Mouse (Mus musculus): ENCODE data around the gene Rin3.

Rin3 gene

DNA sequence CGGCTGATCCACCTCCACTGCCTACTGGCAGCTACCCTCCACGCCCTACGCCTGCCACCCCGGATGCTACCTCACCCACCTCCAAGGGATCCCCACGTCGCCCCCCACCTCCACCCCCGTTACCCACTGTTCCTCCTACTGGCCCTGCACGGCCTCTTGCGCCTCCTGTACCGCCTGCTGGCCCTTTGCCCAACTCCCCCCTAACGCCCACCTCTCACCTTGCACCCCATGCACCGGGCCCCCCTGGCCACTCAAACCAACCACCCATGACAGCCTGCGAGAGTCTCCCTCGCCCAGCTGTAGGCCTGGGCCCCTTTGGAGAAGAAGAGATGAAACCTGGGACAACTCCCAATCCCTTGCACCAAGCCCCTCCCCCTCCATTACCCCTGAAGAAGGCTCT, 85.7 kb downstream of the Rin3 start:
- intact Hi-C loops (cut with DNase I), result no loop called here

DNA sequence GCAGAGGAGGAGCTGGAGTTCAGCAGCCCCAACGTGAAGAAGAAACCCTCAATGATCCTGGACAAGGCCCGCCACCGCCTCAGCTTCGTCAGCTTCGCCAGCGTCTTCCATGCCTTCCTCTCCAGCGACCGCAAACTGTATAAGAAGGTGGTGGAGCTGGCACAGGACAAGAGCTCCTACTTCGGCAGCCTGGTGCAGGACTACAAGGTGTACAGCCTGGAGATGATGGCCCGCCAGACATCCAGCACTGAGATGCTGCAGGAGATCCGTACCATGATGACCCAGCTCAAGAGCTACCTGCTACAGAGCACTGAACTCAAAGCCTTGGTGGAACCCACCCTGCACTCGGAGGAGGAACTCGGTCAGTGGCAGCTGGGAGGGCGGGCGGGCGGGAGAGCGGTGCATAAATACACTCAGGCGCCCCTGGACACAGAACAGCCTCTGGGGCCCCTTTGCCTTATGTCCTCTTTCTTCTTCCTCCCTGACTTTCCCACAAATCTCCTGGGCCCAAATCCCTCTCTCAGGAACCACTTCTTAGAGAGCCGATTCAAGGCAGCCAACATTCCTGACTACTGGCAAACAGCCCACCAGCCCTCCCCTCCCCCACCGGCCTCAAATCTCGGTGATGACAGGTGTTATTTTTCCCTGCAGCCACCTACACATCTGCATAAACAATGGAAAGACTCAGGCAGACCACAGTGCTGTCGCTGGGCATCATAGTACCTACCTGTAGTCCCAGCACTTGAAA, 86.8 kb downstream of the Rin3 start:
- intact Hi-C loops (cut with DNase I), result no loop called here

DNA sequence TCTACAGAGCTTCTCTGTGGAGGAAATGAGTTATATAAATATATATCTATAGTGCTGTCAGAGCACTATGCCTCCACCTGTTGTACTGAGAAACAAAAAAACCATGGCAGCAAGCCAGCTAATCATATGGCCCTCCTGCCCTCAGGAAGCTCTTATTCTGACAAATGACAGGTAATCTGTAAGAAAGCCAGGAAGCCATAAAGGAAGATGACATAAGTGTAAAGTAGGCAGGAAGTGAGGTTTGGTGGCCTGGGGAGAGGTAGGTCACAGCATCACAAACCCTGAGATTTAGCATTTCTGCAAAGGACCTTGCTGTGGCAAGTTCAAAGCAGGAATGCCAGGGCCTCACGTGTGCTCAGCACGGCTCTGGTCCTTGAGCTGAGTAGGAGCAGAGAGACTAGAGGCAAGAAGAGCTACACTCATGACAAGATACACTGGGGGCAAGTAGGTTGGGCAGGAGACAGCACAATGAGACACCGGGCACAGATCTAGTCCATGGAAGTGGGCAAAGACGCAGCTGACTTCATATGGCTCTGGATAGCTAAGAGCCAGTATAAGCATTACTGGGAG, 88.2 kb downstream of the Rin3 start:
- intact Hi-C loops (cut with DNase I), result no loop called here

DNA sequence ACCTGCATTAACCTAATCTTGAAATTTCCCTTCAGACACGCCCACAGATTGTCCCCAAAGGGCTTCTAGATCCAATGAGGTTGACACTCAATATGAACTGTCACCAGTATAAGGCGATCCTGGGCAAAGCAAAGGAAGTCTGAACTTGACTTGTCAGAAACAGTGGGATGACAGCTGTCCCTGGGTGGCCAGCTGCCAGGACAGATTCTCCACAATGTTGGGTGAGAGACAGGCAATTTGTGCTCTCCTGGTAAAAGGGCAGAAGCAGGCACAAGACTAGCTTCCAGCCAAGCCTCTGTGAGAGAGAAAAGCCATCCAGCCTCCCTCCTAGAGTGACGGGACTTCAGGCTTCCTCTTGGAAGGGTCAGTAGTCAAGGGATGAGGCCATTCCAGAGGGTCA, 89.5 kb downstream of the Rin3 start:
- intact Hi-C loops (cut with DNase I), result no loop called here

DNA sequence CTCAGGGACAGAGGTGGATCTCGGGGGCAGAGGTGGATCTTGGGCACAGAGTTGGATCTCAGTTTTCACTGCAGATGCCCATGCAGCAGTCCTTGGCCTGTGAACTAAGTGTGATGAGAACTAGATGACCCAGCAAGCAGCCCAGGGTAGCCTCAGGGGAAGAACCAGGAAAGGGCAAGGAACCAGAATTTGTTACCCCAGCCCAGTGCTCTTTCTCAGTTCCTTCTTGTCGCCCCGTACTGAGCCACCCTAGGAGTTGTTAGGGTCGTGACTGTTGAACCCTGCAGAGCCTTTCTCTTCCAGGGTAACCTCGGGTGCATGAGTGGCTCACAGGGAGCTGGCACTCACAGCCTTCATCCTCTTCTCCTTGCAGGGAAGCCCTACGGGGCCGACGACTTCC, 99.3 kb downstream of the Rin3 start:
- intact Hi-C loops (cut with DNase I), result loop anchor here (5.0 kb wide), 1 partner anchor 385 kb away; no protein-coding TSS in a partner anchor

DNA sequence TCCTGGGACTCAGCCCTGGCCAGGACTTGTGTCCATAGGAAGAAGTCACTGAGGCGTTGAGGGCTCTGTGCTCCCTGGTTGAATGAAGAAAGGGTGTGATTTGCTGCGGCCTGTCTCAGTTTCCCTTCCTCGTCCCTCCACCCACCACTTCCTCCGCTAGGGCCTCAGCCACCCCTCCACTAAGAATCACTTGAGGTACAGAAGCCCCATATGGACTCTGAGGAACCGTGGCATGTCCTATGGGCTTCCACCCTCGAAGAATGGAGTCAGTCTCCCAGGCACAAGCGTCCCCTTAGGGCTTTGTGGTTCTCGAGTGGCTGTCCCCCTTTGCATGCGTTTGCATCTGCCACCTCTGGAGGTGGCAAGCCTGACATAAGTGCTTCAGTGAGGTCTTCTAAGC, 100.4 kb downstream of the Rin3 start:
- intact Hi-C loops (cut with DNase I), result loop anchor here (5.0 kb wide), 1 partner anchor 386 kb away; no protein-coding TSS in a partner anchor

DNA sequence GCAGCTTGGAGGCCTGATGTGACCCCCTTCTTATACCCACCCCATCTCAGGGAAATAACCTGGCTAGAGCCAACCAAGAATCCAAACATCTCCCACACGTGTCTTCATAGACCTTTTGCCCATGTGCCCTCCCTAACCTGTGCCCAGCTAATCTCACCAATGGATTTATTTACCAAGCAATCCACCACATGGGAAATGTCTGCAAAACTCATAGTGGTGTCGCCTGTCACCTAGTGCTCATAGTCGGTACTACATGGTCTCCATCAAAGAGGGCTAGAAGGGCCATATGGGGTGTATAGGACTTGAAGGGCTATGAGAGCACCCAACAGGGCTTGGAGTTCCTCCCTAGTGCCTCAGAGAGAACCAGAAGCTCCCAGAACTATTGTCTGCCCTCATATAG, 102.0 kb downstream of the Rin3 start:
- intact Hi-C loops (cut with DNase I), result loop anchor here (5.0 kb wide), 1 partner anchor 388 kb away; no protein-coding TSS in a partner anchor

DNA sequence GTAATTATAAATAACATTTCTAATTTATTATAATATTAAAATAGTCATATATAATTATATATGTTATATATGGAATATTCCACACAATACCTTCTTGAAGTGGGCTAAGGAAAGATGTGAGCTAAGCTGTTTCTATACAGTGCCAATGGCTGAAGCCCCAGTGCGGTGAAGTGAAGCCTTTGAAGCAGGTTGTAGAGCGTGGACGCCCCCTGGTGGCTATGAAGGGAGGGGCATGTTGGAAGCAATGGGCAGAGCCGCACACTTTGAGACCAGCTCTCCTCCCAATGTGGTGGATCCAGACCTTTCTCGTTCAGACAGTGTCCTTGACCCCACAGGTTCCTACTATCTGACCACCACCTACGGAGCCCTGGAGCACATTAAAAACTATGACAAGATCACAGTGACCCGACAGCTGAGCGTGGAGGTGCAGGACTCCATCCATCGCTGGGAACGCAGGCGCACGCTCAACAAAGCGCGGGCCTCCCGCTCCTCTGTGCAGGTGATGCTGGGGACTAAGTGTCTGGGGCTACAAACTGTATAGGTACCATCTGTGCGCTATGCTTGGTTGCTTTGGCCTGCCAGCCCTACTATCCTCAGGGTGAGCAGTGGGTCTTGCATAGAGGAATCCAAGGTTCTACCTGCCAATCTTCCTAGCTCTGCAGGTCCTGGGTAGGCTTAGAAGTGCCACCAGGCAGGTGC, 104.5 kb downstream of the Rin3 start:
- intact Hi-C loops (cut with DNase I), result no loop called here

DNA sequence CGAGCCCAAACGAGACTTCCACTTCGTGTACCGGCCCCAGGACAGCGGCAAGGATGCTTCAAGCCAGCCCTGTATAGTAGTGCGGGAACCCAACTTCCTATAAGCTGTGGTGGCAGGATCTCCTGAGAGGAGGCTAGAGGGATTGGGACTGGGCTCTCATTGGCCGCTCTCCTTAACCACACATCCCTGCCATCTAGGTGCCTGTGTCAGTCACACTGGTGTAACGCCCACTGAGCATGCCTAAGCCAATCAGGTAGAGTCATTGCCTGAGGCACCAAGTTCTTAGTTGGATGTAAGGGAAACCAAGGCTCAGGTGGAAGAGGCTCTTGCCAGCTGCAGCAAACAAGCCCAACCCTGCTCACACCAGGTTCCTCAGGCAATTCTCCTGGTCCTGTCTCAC, 107.2 kb downstream of the Rin3 start:
- intact Hi-C loops (cut with DNase I), result no loop called here

DNA sequence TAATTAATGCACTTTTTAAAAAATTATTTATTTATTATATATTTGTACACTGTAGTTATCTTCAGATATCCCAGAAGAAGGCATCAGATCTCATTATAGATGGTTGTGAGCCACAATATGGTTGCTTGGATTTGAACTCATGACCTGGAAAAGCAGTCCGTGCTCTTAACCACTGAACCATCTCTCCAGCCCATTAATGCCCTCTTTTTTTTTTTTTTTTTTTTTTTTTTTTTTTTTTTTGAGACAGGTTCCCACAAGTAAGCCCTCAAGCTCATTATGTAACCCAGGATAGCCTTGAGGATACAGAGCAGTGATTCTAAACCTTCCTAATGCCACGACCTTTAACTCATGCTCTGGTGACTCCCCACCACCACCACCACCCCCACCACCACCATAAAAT, 108.3 kb downstream of the Rin3 start:
- intact Hi-C loops (cut with DNase I), result no loop called here

DNA sequence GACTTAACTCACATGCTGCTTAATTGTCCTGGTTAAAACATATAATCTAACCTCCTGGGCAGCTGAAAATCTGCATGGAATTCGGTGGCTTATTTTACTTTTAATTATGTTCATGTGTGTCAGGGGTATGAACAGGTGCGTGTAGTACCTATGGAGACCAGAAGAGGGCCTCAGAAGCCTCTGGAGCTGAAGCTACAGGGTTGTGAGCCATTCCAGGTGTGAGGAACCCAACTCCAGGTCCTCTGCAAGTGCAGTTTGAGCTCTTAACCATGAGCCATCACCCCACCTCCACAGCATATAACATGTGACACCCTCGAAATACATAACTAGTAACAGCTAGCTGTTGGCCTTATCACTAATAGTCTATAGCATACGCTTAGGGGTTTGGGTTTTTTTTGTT, 109.1 kb downstream of the Rin3 start:
- intact Hi-C loops (cut with DNase I), result loop anchor here (1.0 kb wide), 1 partner anchor 70 kb away; no protein-coding TSS in a partner anchor

DNA sequence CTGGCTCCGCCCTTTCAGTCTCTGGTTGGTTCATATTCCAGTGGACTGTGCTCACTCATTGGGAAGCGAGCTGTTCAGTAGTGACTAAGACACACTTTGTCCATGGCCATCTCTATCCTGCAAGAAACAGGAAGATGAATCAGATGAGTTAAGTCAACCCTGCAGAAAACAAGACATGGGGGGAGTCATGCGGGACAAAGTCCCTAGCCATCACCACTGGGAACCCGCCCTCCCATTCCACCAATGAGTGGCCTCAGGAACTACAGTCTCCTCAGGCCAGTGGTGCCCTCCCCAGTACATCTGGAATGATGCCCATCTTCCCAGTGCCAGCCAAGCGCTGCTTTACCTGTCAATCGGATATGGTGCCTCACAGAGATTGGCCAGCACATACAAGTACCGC, 111.6 kb downstream of the Rin3 start:
- intact Hi-C loops (cut with DNase I), result no loop called here

DNA sequence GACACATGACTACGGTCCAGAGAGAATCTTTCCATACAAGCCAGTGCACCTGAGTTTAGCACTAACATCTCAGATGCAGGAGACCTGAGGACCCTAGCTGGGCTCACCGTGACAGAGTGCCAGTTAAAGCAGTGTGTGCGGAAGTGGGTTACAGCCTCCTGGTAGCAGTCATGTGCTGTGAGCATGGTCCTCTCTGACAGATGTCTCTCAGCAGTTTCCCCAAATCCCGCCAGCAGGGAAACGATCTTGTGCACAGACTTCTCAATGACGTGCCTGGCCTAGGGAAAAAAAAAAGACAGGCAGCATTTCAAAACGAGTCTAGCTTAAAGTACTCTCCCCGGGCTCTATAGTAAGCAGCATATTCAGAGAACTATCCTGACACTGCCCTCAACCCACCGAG, 112.7 kb downstream of the Rin3 start:
- intact Hi-C loops (cut with DNase I), result no loop called here

DNA sequence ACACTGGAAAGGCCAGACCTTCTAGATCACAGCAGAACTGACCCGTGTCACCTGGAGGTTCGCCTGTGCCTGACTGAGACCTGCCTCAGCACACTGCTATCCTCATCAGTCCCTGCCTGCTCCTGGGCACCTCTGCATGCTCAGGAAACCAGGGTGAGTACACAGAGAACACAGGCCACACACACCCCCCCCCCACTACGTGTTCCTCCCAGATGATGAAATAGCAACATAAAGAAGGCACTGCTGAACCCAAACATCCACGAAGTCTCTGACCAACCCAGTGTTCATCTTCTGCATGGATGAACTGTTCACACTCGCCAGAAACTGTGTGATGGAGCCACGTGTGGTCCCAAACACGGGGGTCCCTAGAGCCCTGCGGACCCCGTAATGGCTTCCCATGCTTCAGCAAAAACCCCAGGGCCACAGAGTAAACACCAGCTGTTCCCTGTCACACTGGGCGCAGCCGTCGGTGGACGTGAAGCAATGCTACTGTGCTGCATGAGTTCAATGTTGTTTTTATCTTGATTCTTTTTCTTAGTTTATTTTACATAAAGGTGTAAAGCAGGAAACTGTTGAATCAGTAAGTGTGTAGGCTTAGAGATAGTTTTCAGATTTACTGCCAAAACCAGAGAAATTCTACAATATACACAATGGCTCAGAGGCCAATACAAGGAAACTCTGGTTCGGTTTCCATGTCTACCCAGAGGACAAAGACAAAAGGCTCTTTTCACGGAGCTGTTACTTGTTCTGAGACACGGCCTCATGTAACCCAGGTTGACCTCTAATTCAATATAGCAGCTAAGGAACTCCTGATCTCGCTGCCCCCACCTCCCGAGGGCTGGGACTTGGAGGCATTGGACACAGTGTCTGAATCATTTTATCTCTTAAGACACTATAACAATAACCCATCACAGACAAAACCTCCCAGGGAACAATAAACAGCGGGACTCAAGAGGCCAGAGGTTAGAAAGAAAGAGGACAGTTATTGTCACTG, 113.4 kb downstream of the Rin3 start:
- intact Hi-C loops (cut with DNase I), result no loop called here

DNA sequence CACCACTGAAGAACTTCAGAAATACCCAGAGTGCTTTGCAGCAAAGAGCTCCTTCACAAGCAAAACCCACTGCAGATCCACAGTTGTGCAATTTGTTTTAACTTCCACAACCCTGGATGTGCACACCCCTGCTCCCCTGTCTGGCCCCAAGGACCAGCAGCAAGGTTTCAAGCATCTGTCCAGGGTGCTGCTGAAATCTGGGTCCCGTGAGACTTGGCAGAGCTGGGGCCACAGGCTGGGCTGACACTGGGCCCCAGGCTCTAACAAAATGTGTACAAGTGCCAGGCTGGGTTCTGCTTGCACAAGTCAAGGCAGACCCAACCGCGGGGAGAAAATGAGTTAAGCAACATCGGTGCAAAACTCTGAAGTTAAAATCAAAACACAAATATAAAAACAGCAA, 115.7 kb downstream of the Rin3 start:
- intact Hi-C loops (cut with DNase I), result no loop called here

DNA sequence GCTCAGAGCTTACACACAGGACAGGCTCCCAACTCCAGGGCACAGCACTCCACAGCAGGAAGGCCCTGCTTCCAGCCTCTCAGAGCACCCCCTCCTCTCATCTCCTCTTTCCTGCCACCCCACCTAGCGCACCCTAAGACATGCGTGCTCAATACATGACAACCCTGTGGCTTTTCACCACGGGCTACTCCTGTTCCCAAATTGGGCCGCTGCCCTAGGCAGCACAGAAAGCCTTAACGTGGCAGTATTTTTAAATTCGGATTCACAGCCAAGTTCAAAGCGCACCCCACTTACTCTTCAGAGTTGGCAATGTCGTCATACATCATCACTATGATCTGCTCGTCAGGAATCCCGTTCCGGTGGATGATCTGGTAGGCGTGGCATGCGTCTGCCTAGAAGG, 130.3 kb downstream of the Rin3 start:
- intact Hi-C loops (cut with DNase I), result no loop called here

DNA sequence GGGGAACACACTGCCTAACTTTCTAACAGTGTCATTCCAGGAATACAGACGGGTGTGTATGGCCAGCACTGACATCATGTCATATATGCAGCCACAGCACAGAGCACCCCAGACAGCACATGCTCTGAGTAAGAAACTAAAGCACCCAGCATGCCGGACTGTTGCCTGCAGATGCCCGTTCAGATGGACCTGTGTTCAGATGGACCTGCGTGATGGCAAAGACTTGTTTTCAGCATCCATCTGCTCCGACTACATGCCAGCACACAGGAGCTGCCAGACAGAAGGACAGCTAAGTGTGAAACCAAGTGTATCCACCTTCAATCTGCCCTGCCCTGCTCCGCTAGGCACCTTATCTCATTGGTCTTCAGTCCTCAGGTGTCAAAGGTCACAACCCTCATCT, 131.8 kb downstream of the Rin3 start:
- intact Hi-C loops (cut with DNase I), result no loop called here

DNA sequence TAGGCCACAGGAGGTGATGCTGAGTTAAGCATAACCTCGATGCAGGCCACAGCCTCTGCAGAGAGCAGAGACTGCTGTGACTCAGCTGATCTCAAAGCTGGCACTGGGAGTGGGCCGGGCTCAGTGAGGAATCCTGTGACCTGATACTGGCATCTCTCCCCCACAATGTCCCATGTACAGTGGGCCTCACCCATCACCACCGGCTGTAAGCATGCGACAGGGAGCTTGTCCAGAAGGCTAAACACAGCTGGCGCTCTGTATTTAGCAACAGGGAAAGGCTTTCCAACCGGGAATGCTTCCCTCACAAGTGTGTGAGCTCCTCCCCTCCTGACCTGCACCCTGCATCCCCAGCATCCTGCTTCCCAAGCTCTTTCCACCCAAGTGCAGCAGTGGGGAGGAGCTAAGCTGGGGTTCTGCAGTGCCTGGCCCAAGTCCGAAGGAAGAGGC, 133.6 kb downstream of the Rin3 start:
- intact Hi-C loops (cut with DNase I), result no loop called here

DNA sequence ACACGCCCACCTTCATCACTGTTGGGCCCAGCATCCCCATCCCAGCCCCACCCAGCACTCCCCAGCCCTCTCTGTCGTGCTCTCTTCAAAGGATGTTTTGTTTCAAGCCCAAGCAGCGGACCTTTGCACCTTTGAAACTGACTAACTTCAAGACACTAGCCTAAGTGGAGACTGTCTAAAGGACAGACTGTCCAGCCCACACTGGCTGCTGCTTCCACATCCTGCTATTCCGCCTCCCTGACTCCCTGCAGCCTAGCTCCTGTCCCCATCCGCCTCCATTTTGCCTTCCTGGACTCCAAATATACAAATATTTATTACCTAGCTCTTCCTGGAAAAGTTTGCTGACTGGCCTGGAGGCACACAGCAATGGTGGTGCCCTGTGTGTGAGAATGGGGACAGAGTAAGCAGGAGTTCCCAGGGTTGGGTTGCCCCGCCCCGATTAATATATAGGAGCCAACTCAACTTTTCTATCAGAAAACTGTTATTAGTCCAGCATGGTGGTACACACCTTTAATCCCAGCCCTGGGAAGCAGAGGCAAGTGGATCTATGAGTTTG, 134.2 kb downstream of the Rin3 start:
- intact Hi-C loops (cut with DNase I), result no loop called here

DNA sequence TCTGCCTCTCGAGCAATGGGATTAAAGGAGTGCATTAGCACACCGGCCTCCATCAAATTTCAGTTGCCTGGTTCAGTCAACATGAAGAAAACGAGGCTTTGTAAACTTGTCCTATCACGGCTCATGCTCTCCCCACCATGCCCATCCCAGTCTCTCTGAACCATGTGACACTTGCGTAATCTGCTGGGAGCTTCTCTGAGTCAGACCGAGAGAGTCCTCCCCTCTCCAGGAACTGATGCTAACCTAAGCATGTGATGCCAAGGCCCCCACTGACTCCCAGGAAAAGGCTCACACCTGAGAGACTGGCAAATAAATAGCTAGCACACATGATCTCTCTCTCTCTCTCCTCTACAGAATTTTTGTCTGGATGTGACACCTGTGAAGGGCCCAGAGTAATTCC, 134.9 kb downstream of the Rin3 start:
- intact Hi-C loops (cut with DNase I), result no loop called here

DNA sequence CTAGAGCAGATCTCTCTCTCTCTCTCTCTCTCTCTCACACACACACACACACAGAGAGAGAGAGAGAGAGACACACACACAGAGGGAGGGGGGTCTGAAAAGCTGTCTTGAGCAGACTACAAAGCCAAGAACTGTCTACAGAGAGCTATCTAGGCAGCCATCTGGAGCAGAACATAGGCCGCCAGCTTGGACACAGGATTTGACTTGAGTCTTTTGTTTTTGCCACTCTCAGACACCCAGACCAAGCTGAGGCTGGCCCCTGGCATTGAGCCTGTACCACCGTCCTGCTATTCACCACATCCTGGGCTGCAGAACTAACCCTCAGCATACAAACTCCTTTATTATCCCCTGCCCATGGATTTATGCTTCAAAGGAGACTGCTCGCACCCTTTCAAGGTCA, 136.7 kb downstream of the Rin3 start:
- intact Hi-C loops (cut with DNase I), result no loop called here
